Mouse (Mus musculus): ENCODE measurements around the gene Gm904. TPM values are rescaled to one million over a fixed set of nuclear protein-coding genes. Genes with fewer than 3 reads are reported as not detected.

Gene Gm904
- polyA plus RNA-seq (2014; fragmentation: Illumina TruSeq; extraction: RNeasy Lipid Tissue Mini Kit (QIAGEN cat#74804); ENCODE audit: insufficient read depth, low read depth, low replicate concordance), result not detected

GRCm38 (mm10) chr13:50642928-50643327 is at the start of gene Gm904:
TSS of gene Gm904 (plus strand) at chr13:50643228.

Other genes starting within 250 kb of the Gm904 start
- 10.7 TPM for gene Fbxw17, start 225.4 kb upstream of the Gm904 start, polyA plus RNA-seq (2014; fragmentation: Illumina TruSeq; extraction: RNeasy Lipid Tissue Mini Kit (QIAGEN cat#74804); ENCODE audit: insufficient read depth, low read depth, low replicate concordance)
- not detected for gene Gm47429, start 199.3 kb upstream of the Gm904 start, polyA plus RNA-seq (2014; fragmentation: Illumina TruSeq; extraction: RNeasy Lipid Tissue Mini Kit (QIAGEN cat#74804); ENCODE audit: insufficient read depth, low read depth, low replicate concordance)
- gene Nutm2, start 175.9 kb upstream of the Gm904 start, polyA plus RNA-seq (2014; fragmentation: Illumina TruSeq; extraction: RNeasy Lipid Tissue Mini Kit (QIAGEN cat#74804); ENCODE audit: insufficient read depth, low read depth, low replicate concordance), result not detected
- gene Gm8765, start 55.1 kb downstream of the Gm904 start, polyA plus RNA-seq (2014; fragmentation: Illumina TruSeq; extraction: RNeasy Lipid Tissue Mini Kit (QIAGEN cat#74804); ENCODE audit: insufficient read depth, low read depth, low replicate concordance), result not detected